Mouse (Mus musculus): ENCODE measurements around the gene Ugt1a5.

Gene Ugt1a5

DNA sequence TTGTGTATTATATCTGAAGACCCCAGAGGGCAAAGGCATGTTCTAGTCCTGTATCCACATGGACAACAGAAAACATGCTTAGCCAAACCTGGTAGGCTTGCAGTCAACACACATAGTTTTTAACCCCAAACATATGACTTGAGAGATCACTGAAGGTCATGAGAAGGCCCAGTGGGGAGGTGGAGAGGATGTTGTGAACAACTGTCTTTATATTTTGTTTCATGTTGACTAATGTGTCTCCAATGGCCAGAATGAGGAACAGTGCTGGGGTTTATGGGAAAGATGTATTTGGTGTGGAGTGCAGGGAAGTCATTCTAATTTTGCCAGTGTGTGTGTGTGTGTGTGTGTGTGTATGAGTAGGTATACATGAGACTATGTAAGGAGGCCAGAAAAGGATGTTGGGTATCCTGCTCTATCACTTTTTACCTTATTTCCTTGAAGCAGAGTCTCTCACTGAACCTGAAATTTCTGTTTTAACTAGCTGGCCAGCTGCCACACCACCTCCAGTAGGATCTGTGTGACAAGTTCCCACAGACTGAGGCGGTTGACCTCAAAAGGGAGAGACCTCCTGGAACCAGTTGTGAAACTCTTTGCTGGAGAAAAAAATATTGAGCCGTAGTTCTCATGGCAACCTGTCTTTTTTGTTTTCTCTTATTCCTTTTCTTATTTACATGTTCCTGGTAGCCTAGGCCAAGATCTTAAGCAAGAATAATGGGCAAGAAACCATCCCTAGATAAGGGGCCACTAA, 58.4 kb downstream of the Ugt1a5 start:
- peak; percentile 3 to 14 for DNase-seq (ENCODE audit: low spot score in 2 of 2)

DNA sequence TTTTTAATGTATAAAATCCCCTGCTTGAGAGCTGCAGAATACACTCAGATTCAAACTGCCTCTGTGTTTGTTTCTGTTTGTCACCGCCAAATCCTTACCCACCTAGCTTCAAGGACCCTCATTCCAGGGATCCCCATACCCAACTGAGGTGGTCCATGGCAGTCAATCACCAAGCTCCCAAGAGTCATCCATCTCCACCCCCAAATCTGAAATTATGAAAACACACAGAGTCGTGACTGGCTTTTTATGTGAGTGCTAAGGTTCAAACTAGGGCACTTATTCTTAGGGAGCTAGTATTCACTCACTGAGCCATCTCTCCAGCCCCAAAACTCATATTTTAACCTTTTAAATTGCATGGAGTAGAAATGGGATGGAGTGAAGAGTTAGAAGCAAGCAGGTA, 59.5 kb downstream of the Ugt1a5 start:
- peak in 1 of 2 experiments; percentile 3 for DNase-seq (ENCODE audit: low spot score in 2 of 2)

DNA sequence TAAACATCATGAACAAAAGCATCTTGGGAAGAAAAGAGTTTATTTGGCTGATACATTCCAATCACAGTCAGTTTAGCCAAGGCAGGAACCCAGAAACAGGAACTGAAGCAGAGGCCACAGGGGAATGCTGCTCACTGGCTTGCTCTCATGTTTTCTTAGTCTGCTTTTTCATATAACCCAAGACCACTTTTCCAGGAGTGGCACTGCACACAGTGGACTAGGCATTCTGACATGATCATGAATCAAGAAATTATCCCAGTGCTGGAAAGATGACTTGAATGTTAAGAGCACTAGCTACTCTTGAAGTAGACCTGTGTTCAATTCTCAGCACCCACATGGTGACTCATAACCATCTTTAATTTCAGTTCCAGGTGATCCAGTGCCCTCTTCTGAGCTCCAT, 59.9 kb downstream of the Ugt1a5 start:
- DNase-seq (ENCODE audit: low spot score in 2 of 2) = no peak

DNA sequence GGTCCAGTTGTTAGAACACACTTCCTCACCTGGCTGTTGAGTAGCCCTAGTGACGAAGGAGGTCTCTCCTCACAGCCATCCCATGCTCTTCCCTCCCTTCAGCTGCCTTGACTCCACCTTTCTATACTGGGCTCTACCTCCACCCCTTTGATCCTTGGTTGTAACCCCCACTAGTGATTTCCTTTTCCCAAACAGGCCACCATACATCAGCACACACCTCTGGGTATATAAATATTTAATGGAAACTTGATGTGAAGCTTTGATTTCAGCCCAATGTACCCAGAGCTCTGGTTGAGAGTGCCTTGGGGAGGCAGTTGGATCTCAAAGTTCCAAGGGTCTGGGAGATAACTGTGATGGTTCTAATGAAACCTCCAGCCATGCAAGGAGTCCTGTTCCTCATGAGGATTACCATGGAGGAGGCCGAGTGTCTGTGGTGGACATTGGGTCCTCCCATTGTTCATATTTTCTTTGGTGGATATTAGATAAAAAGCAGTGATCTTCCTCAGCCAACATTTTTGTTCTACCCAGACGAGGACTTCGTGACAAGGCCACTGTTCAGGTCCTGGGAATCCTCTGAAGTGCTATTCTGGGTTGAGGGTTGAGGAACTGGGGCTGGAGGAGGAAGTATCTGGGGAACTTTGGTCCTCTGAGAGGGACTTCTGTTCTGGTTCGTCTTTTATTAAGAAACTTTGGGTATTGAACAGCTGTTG, 61.0 kb downstream of the Ugt1a5 start, which contains the start of gene Mroh2a:
TSS of gene Mroh2a (plus strand) at position 317 of the 710 bp plus-strand sequence.
- DNase-seq (ENCODE audit: low spot score in 2 of 2) = peak in 1 of 2 experiments; percentile 4

DNA sequence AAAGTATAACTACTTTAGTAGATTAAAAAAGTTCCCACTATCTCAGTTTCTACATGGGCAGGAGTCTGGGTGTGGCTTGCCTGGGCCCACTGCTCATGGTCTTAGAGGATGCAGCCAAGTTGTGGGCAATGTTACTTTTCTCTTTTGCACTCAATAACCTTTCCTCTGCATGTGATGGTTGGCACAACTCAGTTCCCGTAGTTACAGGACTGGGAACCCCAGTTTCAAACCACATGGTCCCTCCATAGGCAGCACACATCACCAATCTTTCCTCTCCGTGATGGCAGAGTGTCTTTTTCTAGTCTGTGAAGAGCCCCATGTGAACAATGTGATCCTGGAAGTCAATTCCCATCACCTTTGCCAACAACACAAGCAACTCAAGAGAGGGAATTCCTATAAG, 61.7 kb downstream of the Ugt1a5 start:
- peak in 1 of 2 experiments; percentile 8 for DNase-seq (ENCODE audit: low spot score in 2 of 2)

DNA sequence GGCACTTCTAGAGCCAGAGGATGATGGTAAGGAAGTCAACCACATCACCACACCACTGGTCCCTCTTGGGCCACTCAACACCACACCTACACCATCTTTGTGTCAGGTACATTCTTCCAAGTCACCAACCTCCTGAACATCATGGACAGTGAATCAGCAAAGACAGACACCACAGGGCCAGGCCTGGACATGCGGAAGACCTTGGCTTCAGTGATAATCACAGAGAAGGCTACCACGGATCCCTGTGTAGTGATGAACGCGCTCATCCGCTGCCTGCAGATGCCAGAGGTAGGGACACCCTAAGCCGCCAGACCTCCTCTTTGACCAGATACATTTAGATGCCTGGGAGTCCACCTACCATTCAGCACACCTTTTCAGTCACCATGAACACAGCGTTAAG, 62.3 kb downstream of the Ugt1a5 start:
- DNase-seq (ENCODE audit: low spot score in 2 of 2) = peak in 1 of 2 experiments; percentile 3

DNA sequence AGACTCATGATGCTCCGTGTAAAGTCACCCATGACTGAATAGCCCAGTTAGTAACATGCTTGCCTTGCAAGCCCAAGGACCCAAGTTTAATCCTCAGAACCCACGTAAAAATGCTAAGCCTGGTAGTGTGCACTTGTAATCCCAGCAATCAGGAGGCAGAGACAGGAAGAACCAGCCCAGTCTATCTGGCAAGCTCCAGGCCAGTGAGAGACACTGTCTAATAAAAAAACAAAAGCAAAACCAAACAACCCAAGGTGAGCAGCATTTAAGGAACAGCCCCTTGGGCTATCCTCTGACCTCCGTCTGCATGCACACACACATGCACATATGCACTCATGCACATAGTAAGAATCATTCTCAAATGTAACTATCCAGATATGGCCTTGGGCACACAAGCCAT, 63.8 kb downstream of the Ugt1a5 start:
- DNase-seq (ENCODE audit: low spot score in 2 of 2) = no peak

DNA sequence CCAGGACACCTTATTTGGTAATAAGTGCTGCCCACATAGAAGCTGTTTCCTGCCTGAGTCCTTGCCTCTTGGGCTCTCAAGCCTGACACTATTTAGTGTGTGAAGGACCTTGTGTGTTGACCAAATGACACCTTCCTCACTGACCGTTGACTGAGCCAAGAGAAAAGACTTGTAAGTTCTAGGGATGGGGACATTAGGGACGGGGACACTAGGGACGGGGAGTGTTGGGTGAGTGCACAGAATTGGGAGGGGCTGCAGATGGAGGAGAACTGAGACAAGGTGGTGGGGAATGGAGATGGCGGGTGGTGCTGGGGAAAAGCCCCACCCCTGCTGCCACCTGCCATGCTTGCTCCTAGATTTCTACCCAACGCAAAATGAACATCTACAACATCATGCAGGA, 64.2 kb downstream of the Ugt1a5 start:
- DNase-seq (ENCODE audit: low spot score in 2 of 2) = no peak

DNA sequence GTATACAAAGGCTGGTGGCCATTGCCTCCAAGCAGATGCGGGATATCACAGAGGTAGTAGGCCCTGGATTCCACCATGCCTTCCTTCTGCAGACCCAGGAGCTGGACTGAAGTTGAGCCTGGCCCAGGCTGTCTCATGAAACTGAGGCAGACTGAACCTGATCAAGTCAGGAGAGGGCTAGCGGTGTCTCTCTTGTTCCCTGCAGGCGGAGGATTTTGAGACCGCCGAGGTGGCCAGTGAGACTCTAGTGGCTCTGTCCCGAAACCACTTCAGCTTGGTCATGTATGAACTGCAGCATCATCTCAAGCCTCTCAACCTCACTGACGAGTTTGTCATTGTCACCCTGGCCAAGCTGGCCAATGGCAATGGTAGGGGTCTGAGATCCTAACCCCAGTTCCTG, 64.6 kb downstream of the Ugt1a5 start:
- no peak for DNase-seq (ENCODE audit: low spot score in 2 of 2)

DNA sequence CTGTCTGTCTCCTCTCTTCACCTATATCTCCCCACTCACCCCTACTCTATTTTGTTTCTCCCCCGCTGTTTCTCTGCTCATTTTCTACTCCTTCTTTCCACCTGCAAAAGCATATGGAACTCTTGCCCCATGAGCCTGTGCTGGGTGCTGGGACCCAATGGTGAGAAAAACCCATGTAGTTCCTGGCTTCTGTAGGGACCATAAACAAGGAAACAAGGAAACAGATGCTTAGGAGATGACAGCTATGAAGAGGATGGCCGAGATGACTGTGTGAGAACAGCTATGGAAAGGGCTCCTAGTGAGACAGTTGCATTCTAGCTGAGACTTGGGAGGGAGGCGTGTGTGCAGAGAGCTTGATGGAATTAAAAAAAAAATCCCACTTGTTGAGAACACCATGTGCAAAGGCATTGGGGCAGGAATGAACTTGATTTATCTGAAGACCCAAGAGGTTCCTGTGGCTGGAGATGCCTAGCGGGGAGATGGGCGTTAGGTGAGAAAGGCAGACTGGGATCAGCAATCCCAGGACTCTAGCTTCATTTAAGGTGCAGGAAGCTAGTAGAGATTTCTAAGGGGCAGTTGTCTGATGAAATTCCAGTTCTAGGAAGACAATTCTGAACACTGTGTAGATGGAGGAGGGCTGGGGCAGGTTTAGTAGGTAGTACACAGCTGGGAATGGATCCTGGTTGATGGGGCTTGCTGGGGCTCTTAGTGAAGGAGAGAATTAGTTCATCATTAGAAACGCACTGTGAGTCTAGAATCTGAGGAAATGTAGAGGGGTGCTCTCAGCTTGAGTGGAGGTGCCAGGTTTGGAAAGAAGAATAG, 65.4 kb downstream of the Ugt1a5 start:
- DNase-seq (ENCODE audit: low spot score in 2 of 2) = no peak

DNA sequence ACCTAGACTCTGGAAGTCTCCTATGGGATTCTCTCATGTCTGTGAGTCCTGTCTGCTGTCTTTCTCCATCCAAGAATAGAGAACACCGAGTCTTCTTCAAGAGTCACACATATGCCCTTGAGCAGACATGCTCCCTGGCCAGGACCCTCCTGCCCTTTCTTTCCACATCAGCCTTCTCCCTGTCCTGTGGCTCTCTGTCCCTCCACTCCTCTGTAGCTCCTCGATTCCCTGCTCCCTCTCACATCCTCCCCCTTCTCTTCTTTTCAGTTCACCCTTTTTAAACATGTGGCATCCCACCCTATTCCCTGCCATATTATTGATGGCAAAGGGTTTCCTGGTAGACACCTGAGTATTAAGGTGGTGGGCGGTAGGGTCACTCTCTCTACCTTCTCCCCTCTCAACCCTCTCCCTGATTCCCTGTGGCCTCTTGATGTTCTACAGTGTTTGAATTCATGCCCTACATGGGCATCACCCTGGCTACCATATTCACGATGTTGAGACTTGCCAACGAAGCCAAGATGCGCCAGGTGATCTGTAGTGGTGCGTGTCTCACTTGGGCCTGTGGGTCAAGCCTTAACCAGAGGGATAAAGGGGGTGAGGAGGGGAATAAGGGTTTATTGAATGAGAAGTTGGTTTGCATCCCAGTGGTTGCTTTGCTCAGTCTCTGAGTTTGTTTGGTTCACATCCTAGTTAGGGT, 66.1 kb downstream of the Ugt1a5 start:
- DNase-seq (ENCODE audit: low spot score in 2 of 2) = no peak

DNA sequence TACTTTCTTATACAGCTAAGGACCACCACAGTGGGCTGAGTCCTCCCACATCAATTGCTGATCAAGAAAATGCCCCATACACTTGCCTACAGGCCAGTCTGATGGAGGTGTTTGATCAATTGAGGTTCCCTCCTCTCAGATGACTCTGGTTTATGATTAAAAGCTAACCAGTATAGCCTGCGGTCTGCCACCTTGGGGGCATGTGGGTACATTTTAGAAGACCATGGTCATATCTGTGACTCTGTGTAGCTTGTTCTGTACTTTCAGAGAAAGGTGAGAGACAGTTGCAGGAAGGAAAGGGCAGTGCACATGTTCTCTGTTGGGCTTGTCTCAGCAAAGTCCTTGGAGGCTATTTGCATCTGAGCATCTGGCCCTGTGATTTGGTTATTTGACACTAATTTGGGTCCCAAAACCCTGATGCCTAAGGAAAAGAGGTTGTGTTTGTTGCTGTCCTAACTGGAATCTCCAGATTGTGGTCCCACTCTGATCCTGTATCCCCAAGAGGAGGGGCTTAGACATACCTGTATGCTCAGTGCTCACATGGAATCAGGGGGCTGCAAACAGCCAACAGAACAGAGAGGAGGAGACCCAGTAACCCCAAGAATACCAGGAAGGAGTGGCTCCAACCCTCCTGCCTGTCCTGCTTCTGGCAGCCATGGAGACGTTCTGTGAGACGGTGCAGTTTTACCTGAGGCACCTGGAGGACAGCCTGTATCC, 67.0 kb downstream of the Ugt1a5 start:
- DNase-seq (ENCODE audit: low spot score in 2 of 2) = no peak

DNA sequence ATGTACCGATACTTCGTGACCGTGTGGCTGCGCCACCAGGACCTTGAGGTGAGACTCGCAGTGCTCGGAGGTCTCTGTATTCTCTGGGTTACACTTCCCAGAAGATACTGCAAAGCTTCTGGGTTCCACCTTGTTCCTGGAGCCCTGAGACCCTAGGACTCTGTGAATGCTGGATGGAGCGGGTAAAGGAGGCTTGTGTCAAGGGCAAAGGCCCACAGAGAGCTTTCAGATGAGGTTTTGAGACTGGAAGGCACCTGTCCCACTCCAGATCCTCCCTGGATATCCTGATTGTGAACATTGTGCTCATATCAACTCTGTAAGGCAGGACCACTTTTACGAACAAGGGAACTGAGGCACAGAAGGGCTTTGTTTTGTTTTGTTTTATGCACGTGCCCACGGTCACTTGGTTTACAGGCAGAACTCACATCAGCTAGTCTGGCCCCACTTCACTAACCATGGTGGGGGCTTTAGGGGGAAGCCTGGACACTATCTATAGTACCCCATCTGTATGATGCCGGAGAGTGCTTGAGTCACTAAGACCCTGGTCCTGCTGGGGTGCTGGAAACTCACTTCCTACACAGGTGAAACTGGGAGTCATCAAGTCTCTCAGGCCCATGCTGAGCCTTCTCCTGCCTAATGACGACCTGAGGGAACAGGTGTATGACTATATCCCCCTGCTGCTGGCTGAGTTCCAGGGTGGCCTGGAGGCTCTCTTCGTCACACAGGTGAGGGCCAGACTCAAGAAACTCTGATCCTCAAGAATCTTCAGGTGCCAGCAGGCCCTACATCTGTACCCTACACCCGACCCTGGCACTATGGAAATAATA, 67.8 kb downstream of the Ugt1a5 start:
- no peak for DNase-seq (ENCODE audit: low spot score in 2 of 2)

DNA sequence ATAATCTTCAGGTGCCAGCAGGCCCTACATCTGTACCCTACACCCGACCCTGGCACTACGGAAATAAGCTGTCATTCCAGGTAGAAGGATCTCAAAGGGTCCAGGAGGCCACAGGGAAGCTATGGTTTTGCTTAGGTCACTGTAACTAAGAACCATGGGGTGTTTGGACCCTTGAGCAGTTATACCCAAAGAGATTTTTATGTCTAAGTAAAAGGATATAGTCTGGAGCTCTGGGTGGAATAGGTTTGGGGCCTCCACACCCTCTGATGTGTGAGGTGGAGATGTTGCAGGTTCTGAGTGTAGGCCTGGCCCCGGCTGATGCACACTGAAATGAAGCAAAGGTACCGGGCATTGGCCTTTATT, 68.4 kb downstream of the Ugt1a5 start:
- DNase-seq (ENCODE audit: low spot score in 2 of 2) = no peak

DNA sequence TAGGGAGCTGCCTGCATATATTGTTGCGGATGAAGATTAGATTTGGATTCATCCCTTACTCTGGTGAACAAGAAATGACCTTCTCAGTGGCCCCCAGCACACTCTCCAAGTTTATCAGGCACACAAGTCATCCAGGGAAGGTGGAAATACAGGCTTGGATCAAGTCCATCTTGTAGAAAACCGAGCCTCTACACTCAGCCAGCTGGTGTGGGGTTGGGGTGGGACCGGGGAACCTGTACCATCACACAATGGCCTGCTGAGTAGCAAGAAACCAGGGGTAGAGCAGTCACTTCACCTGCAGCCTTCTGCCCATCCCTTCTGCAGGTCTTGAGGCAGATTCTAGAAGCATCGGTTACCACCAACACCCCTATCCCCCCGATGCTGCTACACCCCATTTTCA, 68.8 kb downstream of the Ugt1a5 start:
- no peak for DNase-seq (ENCODE audit: low spot score in 2 of 2)

DNA sequence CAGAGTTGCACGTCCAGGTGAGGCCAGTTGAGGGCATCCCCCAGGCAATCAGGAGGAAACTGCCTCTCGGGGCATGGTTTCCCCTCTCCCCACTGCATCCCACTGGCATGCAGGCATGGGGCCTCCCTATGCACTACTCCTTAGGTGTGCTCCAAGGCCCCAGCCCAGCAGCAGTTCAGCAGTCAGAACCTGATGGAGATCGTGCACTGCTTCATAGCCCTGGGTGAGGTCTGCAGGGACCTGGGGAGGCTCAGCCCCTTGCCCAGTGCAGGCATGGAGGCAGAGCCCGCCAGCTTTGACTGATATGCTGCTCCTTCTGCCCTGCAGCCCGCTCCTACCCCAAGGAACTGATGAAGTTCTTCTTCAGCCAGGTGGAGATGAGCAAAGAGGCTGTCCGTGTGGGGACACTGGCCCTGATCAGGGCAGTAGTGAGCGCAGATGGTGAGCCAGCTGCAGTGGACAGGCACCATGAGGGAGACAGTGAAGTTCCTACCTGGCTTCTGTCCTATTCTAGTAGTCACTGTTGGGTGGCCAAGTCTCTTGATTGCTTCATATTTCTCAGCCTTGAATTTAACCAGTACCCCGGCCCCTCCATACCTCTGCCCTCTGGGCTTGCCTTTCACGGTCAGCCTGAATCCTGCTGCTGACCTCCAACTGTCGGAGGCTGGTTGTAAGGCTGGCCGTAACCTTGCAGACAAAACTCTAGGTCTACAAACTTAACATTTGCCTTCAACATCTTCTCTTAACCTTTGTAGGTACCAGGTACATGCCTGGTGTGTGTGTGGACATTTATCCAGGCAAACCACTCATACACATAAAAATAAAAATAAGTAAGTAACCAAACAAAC, 69.5 kb downstream of the Ugt1a5 start:
- DNase-seq (ENCODE audit: low spot score in 2 of 2) = no peak

DNA sequence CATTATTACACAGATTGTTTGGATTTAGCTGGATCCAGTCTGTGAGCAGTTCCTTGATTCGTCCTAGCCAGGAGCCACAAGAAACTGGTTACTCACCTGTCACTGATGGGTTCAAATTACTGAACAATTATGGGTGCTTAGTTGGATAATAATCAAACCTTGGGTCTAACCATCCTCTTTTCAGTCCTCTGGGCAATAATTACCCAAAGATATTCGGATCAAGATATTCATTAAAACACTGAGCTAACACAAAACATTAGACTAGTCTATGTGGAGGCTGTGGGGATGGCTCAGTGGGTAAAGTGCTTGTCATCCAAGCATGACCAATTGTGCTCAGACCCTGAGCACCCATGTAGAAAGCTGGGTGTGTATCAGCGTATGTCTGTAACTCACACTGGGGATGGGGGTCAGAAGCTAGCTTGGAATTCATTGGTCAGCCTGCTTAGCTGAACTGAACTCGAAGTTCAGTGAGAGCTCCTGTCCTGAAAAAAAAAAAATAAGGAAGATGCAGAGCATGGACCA, 70.1 kb downstream of the Ugt1a5 start:
- DNase-seq (ENCODE audit: low spot score in 2 of 2) = no peak

DNA sequence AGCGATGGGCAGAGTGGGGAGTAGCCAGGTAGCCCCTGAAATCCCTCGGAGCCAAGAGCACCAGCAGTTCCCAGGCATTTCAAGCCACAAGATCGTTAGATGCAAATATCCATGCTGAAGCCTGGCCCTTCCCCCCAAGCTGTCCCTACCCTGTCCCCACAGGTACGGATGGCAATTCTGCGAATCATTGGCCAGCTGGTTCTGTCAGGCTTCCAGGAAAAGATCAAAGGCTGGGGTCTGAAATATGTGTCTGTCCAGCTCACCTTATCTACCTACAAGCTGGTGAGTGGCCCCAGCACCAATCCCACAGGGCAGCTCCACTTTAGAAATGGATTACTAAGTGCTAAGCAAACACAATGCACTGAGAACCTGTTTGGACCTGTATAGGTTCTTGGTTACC, 71.5 kb downstream of the Ugt1a5 start:
- DNase-seq (ENCODE audit: low spot score in 2 of 2) = no peak

DNA sequence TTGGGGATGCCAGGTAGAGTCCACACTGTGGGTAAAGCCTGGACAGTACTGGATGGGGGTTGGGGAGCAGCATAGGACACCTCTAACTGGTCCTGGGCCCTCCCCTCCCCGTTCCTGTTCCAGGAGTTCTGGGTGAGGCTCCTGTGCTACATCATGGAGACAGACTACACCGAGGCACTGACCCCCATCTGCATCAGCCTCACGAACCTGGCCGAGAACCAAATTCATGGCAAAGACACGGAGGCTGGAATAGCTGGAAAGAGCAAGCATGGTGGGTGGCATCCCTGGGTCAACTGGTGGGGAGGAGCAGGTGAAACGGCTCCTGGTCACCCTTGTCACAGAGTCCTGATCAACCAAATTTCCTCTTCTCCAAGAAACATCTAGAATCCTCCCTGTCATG, 73.0 kb downstream of the Ugt1a5 start:
- DNase-seq (ENCODE audit: low spot score in 2 of 2) = no peak

Data from thymus, postnatal 10 days (tissue).